In the genomic region with DNA sequence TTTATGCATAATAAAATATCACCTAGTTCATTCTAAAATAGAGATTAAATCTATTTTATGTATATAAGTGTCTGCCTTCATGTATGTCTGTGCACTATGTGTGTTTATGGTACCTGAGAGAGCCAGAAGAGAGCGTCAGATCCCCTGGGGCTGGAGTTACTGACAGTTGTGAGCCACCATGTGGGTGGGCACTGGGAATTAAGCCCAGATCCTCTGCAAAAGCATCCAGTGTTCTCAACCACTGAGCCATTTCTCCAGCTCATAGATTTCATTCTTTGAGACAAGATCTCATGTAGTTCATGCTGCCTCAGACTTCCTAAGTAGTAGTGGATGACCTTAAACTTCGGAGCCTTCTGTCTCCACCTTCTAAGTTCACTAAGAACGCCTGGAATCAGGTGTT, we compare ENCODE assay signal across 18 mouse cellular contexts.
DNase-seq lines count a peak whose midpoint lies in the region; ATAC-seq lines count a peak whose summit lies in the region.
"Had no signal": no experiment of that assay in that cellular context is flagged by ENCODE, and none has a peak within 500 bp of the region (broad histone marks: within the 10 kb centered on the region; RNA-seq: fewer than 3 reads in every experiment).

No protein-coding gene starts in this region.

- peak; percentile 62 for ATAC-seq in frontal cortex, adult (ENCODE audit: low TSS enrichment)
- ATAC-seq: CD4-positive, CD25-positive, alpha-beta regulatory T cell, adult 4 months; forebrain, embryonic 13.5 days; forebrain, embryonic 15.5 days; forebrain, postnatal 0 days had no signal

- intact Hi-C loops in left cerebral cortex, postnatal 10 days (cut with DNase I): no loop called here

- no peak for DNase-seq in frontal cortex, postnatal 14 days (ENCODE audit: low spot score in 2 of 2)
- DNase-seq in left cerebral cortex, adult 18-20 months (ENCODE audit: low spot score in 2 of 2): peak; percentile 22 to 34
- no peak for DNase-seq in left cerebral cortex, postnatal 10 days (ENCODE audit: extremely low spot score in 1 of 2, low spot score in 2 of 2)
- DNase-seq in Muller cell, postnatal 12 days (ENCODE audit: inconsistent ontology term): peak; percentile 38
- no peak for DNase-seq in urinary bladder, postnatal 25 days (ENCODE audit: low spot score)
- DNase-seq: adrenal gland, adult 2 months; adrenal gland, postnatal 10 days; adrenal gland, postnatal 25 days; B cell, adult 2 months; cerebellum, adult 11-12 months; cerebellum, adult 2 months; cerebellum, adult 9-10 months; cerebellum, postnatal 25 days; forebrain, postnatal 0 days had no signal

Comparison
In these comparisons a context has a peak if more than half of its experiments do, and no peak if none do; other contexts are left out.
1. DNase-seq: peak in left cerebral cortex, adult 18-20 months (2 of 2) and Muller cell, postnatal 12 days (single experiment); none in frontal cortex, postnatal 14 days (0 of 2), left cerebral cortex, postnatal 10 days (0 of 2) and urinary bladder, postnatal 25 days (single experiment).